Mouse (Mus musculus): ENCODE measurements around the gene Arf1.

GRCm38 (mm10) chr11:59225167-59225566 lies 2.9 kb downstream of the Arf1 start:
- TF ChIP-seq HCFC1 (IDR thresholded peaks at IDR 0.05; ENCODE audit: borderline replicate concordance, insufficient read depth, low read length) = no peak
- no peak for TF ChIP-seq ZC3H11A (IDR thresholded peaks at IDR 0.05; ENCODE audit: borderline replicate concordance, low read depth, low read length)
